Mouse (Mus musculus) bone marrow, adult 2 months (tissue): ENCODE data around the gene Rnase2a.
"Not testable (repeated sequence)": the region's sequence is repeated elsewhere in the genome, so short reads cannot be mapped to it uniquely, and the experiment has no call there.

Experiments used
- CTCF ChIP-seq: fragments of 200-500 bp; IDR thresholded peaks from 2 replicates; pipeline ENCODE4 v1.5.1; 2011; ENCODE audit warnings: low read length, control low read depth; ENCODE audit not compliant: control insufficient read depth, insufficient read depth
- POLR2A ChIP-seq: fragments of 200-500 bp; IDR thresholded peaks from 2 replicates; pipeline ENCODE4 v1.6.1; 2011; ENCODE audit warnings: low read depth, mild to moderate bottlenecking, control low read depth, low read length, borderline replicate concordance; ENCODE audit not compliant: control insufficient read depth

GRCm38 (mm10) chr14:51278515-51278914, 22.6 kb upstream of the Rnase2a start:
- TF ChIP-seq CTCF, POLR2A: not testable (repeated sequence)
